Mouse (Mus musculus): ENCODE measurements at regions not wholly inside any gene's neighbourhood (a gene's known extent, or its start where the extent isn't known, plus 50 kb on each side); places are given as distances from the start of the nearest gene placed in this dataset.
A peak's percentile ranks its signal among the peaks of the same experiment; 100 is the strongest.

GRCm38 (mm10) chr12:28922236-28922635 lies 170.6 kb downstream of the Eipr1 start:
- ATAC-seq (ENCODE audit: insufficient read depth, low read depth) (no peak), DNase-seq (ENCODE audit: low spot score) (no peak)
- Histone ChIP-seq H3K4me3 (ENCODE audit: low read depth, low read length) (no peak overlapping the region), H3K4me2 (ENCODE audit: low read depth, low read length) (no peak overlapping the region), H3K4me1 (ENCODE audit: control insufficient read depth, insufficient read depth) (0 out of 2 replicates have a peak, but pooled peaks cover 9% of the 10 kb centered on the region), H3K36me3 (replicated peaks; ENCODE audit: control insufficient read depth, insufficient read depth, low read length) (no peaks in the 10 kb centered on the region), H3K27ac (ENCODE audit: low read depth) (no peak overlapping the region), H3K9ac (replicated peaks; ENCODE audit: low read depth, low read length) (no peak overlapping the region), H3K9me3 (replicated peaks; ENCODE audit: control insufficient read depth, low read length) (no peaks in the 10 kb centered on the region), H3K27me3 (ENCODE audit: control insufficient read depth, insufficient read depth, low read length) (no peaks in the 10 kb centered on the region)
- TF ChIP-seq EP300 (IDR thresholded peaks at IDR 0.05; ENCODE audit: low read depth), result no peak
- TF ChIP-seq CTCF (IDR thresholded peaks at IDR 0.05; ENCODE audit: low read depth), result no peak
- 72% methylated on average over 2 of the region's 2 CpGs for WGBS

GRCm38 (mm10) chr12:28925206-28925605 lies 173.6 kb downstream of the Eipr1 start:
- ATAC-seq (ENCODE audit: insufficient read depth, low read depth), result peak; percentile 49; the same call in 1 of the 2 replicates

GRCm38 (mm10) chr12:28939936-28940335 lies 188.3 kb downstream of the Eipr1 start:
- Histone ChIP-seq H3K4me2 (ENCODE audit: low read depth, low read length) (no peak overlapping the region), H3K4me3 (ENCODE audit: low read depth, low read length) (no peak overlapping the region), H3K27ac (ENCODE audit: low read depth) (no peak overlapping the region), H3K9me3 (replicated peaks; ENCODE audit: control insufficient read depth, low read length) (no peaks in the 10 kb centered on the region), H3K36me3 (replicated peaks; ENCODE audit: control insufficient read depth, insufficient read depth, low read length) (no peaks in the 10 kb centered on the region), H3K27me3 (ENCODE audit: control insufficient read depth, insufficient read depth, low read length) (no peaks in the 10 kb centered on the region), H3K9ac (replicated peaks; ENCODE audit: low read depth, low read length) (no peak overlapping the region), H3K4me1 (ENCODE audit: control insufficient read depth, insufficient read depth) (no peaks in the 10 kb centered on the region)
- DNase-seq (ENCODE audit: low spot score), result no peak
- WGBS, result 53% methylated on average over 7 of the region's 7 CpGs
- ATAC-seq (ENCODE audit: insufficient read depth, low read depth), result no peak
- no peak for TF ChIP-seq EP300 (IDR thresholded peaks at IDR 0.05; ENCODE audit: low read depth)
- TF ChIP-seq CTCF (IDR thresholded peaks at IDR 0.05; ENCODE audit: low read depth), result no peak

More at GRCm38 (mm10) chr12:28925206-28925605, 173.6 kb downstream of the Eipr1 start:
- Histone ChIP-seq H3K4me3 (ENCODE audit: low read depth, low read length) (no peak overlapping the region), H3K36me3 (replicated peaks; ENCODE audit: control insufficient read depth, insufficient read depth, low read length) (no peaks in the 10 kb centered on the region), H3K4me2 (ENCODE audit: low read depth, low read length) (no peak overlapping the region), H3K9me3 (replicated peaks; ENCODE audit: control insufficient read depth, low read length) (no peaks in the 10 kb centered on the region), H3K27me3 (ENCODE audit: control insufficient read depth, insufficient read depth, low read length) (no peaks in the 10 kb centered on the region), H3K4me1 (ENCODE audit: control insufficient read depth, insufficient read depth) (0 out of 2 replicates have a peak, but pooled peaks cover 9% of the 10 kb centered on the region), H3K9ac (replicated peaks; ENCODE audit: low read depth, low read length) (no peak overlapping the region), H3K27ac (ENCODE audit: low read depth) (no peak overlapping the region)
- peak; percentile 27 for DNase-seq (ENCODE audit: low spot score)
- TF ChIP-seq CTCF (IDR thresholded peaks at IDR 0.05; ENCODE audit: low read depth) (no peak), EP300 (IDR thresholded peaks at IDR 0.05; ENCODE audit: low read depth) (no peak)
- WGBS, result 37% methylated on average over 4 of the region's 4 CpGs

- Histone ChIP-seq H3K4me3 (ENCODE audit: low read depth, low read length) (no peak overlapping the region), H3K27me3 (ENCODE audit: control insufficient read depth, insufficient read depth, low read length) (no peaks in the 10 kb centered on the region), H3K4me2 (ENCODE audit: low read depth, low read length) (no peak overlapping the region), H3K9me3 (replicated peaks; ENCODE audit: control insufficient read depth, low read length) (peaks cover 12% of the 10 kb centered on the region), H3K27ac (ENCODE audit: low read depth) (no peak overlapping the region), H3K36me3 (replicated peaks; ENCODE audit: control insufficient read depth, insufficient read depth, low read length) (no peaks in the 10 kb centered on the region), H3K9ac (replicated peaks; ENCODE audit: low read depth, low read length) (no peak overlapping the region), H3K4me1 (ENCODE audit: control insufficient read depth, insufficient read depth) (no peaks in the 10 kb centered on the region)
- WGBS, result 67% methylated on average over 9 of the region's 9 CpGs
- DNase-seq (ENCODE audit: low spot score) (no peak), ATAC-seq (ENCODE audit: insufficient read depth, low read depth) (no peak)
- TF ChIP-seq EP300 (IDR thresholded peaks at IDR 0.05; ENCODE audit: low read depth), result no peak
- no peak for TF ChIP-seq CTCF (IDR thresholded peaks at IDR 0.05; ENCODE audit: low read depth)
These were observed 197.3 kb downstream of the Eipr1 start for GRCm38 (mm10) chr12:28948889-28949288.

- DNase-seq (ENCODE audit: low spot score), result no peak
- TF ChIP-seq EP300 (IDR thresholded peaks at IDR 0.05; ENCODE audit: low read depth), result no peak
- TF ChIP-seq CTCF (IDR thresholded peaks at IDR 0.05; ENCODE audit: low read depth), result no peak
- Histone ChIP-seq H3K36me3 (replicated peaks; ENCODE audit: control insufficient read depth, insufficient read depth, low read length) (no peaks in the 10 kb centered on the region), H3K27me3 (ENCODE audit: control insufficient read depth, insufficient read depth, low read length) (no peaks in the 10 kb centered on the region), H3K9me3 (replicated peaks; ENCODE audit: control insufficient read depth, low read length) (peaks cover 12% of the 10 kb centered on the region), H3K4me3 (ENCODE audit: low read depth, low read length) (no peak overlapping the region), H3K4me2 (ENCODE audit: low read depth, low read length) (no peak overlapping the region), H3K27ac (ENCODE audit: low read depth) (no peak overlapping the region), H3K4me1 (ENCODE audit: control insufficient read depth, insufficient read depth) (no peaks in the 10 kb centered on the region), H3K9ac (replicated peaks; ENCODE audit: low read depth, low read length) (no peak overlapping the region)
- WGBS, result 78% methylated on average over 10 of the region's 10 CpGs
- ATAC-seq (ENCODE audit: insufficient read depth, low read depth), result no peak
These were observed 197.7 kb downstream of the Eipr1 start for GRCm38 (mm10) chr12:28949307-28949706.

- ATAC-seq (ENCODE audit: insufficient read depth, low read depth), result no peak
- no peak for DNase-seq (ENCODE audit: low spot score)
- Histone ChIP-seq H3K9ac (replicated peaks; ENCODE audit: low read depth, low read length) (no peak overlapping the region), H3K27me3 (ENCODE audit: control insufficient read depth, insufficient read depth, low read length) (no peaks in the 10 kb centered on the region), H3K9me3 (replicated peaks; ENCODE audit: control insufficient read depth, low read length) (peaks cover 12% of the 10 kb centered on the region), H3K4me2 (ENCODE audit: low read depth, low read length) (no peak overlapping the region), H3K36me3 (replicated peaks; ENCODE audit: control insufficient read depth, insufficient read depth, low read length) (no peaks in the 10 kb centered on the region), H3K4me1 (ENCODE audit: control insufficient read depth, insufficient read depth) (no peaks in the 10 kb centered on the region), H3K27ac (ENCODE audit: low read depth) (no peak overlapping the region), H3K4me3 (ENCODE audit: low read depth, low read length) (no peak overlapping the region)
- 53% methylated on average over 1 of the region's 1 CpGs for WGBS
- TF ChIP-seq EP300 (IDR thresholded peaks at IDR 0.05; ENCODE audit: low read depth), result no peak
- no peak for TF ChIP-seq CTCF (IDR thresholded peaks at IDR 0.05; ENCODE audit: low read depth)
These were observed 205.6 kb downstream of the Eipr1 start for GRCm38 (mm10) chr12:28957155-28957554.

Data from heart, postnatal 0 days (tissue).